In the genomic region with DNA sequence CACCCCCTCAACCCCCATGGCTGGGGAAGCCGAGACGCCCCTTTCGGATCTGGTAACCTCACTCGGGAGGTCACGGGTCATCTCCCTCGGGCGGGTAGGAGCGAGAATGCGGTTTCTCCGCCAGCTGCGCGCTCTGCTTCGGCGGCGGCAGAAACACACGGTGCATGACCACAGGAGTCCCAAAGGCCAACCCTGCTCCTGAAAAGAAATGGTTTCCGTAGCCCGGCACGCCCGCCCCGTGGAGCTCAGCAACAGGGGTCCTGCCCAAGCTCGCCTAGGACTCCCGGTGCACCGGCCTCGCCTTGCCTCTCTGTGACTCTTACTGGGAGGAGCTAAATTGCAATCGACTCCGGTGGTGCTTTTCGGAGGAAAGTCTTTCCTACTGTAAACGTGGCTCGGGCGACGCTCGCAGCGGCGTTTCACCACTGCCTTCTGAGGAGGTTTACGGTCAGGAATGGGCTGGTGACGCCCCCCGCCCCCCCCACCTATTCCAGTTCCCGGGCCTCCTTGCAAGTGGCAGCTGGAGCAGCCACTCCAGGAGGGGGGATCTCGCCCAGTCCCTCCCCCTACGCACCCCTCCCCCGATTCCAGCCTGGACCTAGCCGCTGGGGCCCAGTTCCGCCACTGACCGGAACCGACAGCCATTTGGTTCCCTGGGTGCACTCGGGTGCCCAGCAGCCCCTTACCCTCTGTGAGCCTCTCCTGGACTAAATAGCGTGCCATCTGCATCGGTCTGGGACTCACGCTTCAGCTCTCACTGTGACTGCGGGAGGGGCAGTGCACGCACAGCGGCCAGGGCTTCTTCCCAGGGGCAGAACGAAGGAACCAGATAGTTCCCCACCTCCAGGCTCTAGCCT, we compare ENCODE assay signal across 8 mouse cellular contexts. TPM values are rescaled to one million over a fixed set of nuclear protein-coding genes. Genes with fewer than 3 reads are reported as not detected.
A peak's percentile ranks its signal among the peaks of the same experiment; 100 is the strongest.
DNase-seq lines count a peak whose midpoint lies in the region; ATAC-seq lines count a peak whose summit lies in the region.

No protein-coding gene starts in this region.

- WGBS in hindbrain, embryonic 12.5 days = under 1% methylated on average over 54 of the region's 54 CpGs

- peak overlapping the region; percentile 71 for H3K9ac ChIP-seq in hindbrain, embryonic 12.5 days

- peak; percentile 74 for ATAC-seq in hindbrain, embryonic 12.5 days (ENCODE audit: low FRiP score)

- peak overlapping the region; percentile 90 for H3K4me2 ChIP-seq in hindbrain, embryonic 12.5 days (replicated peaks)

- H3K4me1 ChIP-seq in hindbrain, embryonic 12.5 days = peaks cover 15% of the 10 kb centered on the region

- DNase-seq in Muller cell, postnatal 12 days (ENCODE audit: inconsistent ontology term) = peak; percentile 91
- DNase-seq in cerebellum, adult 9-11 months = peak; percentile 77
- DNase-seq in frontal cortex, postnatal 10 days (ENCODE audit: low spot score in 2 of 2) = peak; percentile 63 to 74
- peak; percentile 65 to 70 for DNase-seq in layer of hippocampus, postnatal 36 days
- DNase-seq in lung, postnatal 4 days = peak; percentile 81 to 87
- DNase-seq in right cerebral cortex, postnatal 10 days (ENCODE audit: low spot score in 2 of 2) = peak; percentile 85 to 86
- peak; percentile 39 for DNase-seq in urinary bladder, postnatal 10 days (ENCODE audit: low spot score)

- no peaks in the 10 kb centered on the region for H3K27me3 ChIP-seq in hindbrain, embryonic 12.5 days

- no peaks in the 10 kb centered on the region for H3K36me3 ChIP-seq in hindbrain, embryonic 12.5 days

- 0 out of 2 replicates have a peak, but pooled peaks cover 3% of the 10 kb centered on the region for H3K9me3 ChIP-seq in hindbrain, embryonic 12.5 days (replicated peaks)

- peak overlapping the region; percentile 95 for H3K27ac ChIP-seq in hindbrain, embryonic 12.5 days

- peak overlapping the region; percentile 50 for H3K4me3 ChIP-seq in hindbrain, embryonic 12.5 days

RNA-seq across cellular contexts. Expression of gene Sox4, which starts 4.9 kb away (rescaled TPM):
- polyA plus RNA-seq in hindbrain, embryonic 12.5 days (2016; fragmentation: Nextera tagmentation; extraction: Ambion mirVana) = 255 and 291 TPM in 2 replicates
- total RNA-seq in layer of hippocampus, postnatal 36 days (2021) = 10 to 100 TPM; 23.7 to 25.0 TPM

Comparison
In these comparisons a context has a peak if more than half of its experiments do, and no peak if none do; other contexts are left out.
1. Peak in every context shown above with its lines: DNase-seq, ATAC-seq, H3K4me3 ChIP-seq and H3K27ac ChIP-seq.
2. DNase-seq: peak in every context shown above with its lines; median percentile 91 in Muller cell, postnatal 12 days; 86 in right cerebral cortex, postnatal 10 days; 84 in lung, postnatal 4 days; 77 in cerebellum, adult 9-11 months; 68 in frontal cortex, postnatal 10 days; 68 in layer of hippocampus, postnatal 36 days; 39 in urinary bladder, postnatal 10 days.